Mouse (Mus musculus) ES-Bruce4 (cell line): ENCODE results near the gene Rcan1.

Source experiments
- CTCF ChIP-seq: IDR thresholded peaks from one replicate; pipeline ENCODE4 v1.8.1; 2011; ENCODE audit warnings: low read depth, low read length
- POLR2A ChIP-seq: IDR thresholded peaks from one replicate; pipeline ENCODE4 v1.8.1; 2011; ENCODE audit warnings: low read length; ENCODE audit not compliant: insufficient read depth

GRCm38 (mm10) chr16:92439775-92440174 lies 30.9 kb downstream of the Rcan1 start:
- TF ChIP-seq CTCF (no peak), POLR2A (no peak)
